Mouse (Mus musculus) CH12.LX (cell line): ENCODE results near the gene Mtf2. TPM values are rescaled to one million over a fixed set of nuclear protein-coding genes. Genes with fewer than 3 reads are reported as not detected.
"Not testable (repeated sequence)": the region's sequence is repeated elsewhere in the genome, so short reads cannot be mapped to it uniquely, and the experiment has no call there.

ENCODE experiments used
- DNase-seq: peaks from one replicate; pipeline ENCODE4 v3.0.0-alpha.2; 2013; ENCODE audit errors: extremely low read depth
- H3K27ac ChIP-seq: 2 replicates; pipeline ENCODE4 v1.5.1; 2012; ENCODE audit warnings: low read depth, mild to moderate bottlenecking, control low read depth, moderate library complexity; ENCODE audit not compliant: insufficient read depth
- H3K27me3 ChIP-seq: replicated peaks from 2 replicates; pipeline ENCODE3; 2012; ENCODE audit warnings: inconsistent platforms
- H3K36me3 ChIP-seq, 2 experiments: replicated peaks in 1 of 2; 2 replicates each; pipeline versions ENCODE3 to v1.6.1; 2012; ENCODE audit warnings: inconsistent platforms in 1 of 2, low read length in 1 of 2, mild to moderate bottlenecking in 1 of 2, mixed read lengths in 1 of 2, moderate library complexity in 1 of 2; ENCODE audit not compliant: control insufficient read depth in 1 of 2, insufficient read depth in 1 of 2
- H3K4me1 ChIP-seq, 2 experiments: 2 replicates each; pipeline ENCODE4 v1.6.1; 2012; ENCODE audit warnings: inconsistent platforms in 1 of 2, moderate library complexity in 1 of 2; ENCODE audit not compliant: insufficient read depth in 2 of 2, control insufficient read depth in 1 of 2
- H3K4me2 ChIP-seq: 2 replicates; pipeline ENCODE4 v1.6.1; 2012; ENCODE audit warnings: low read depth, mild to moderate bottlenecking, control low read depth; ENCODE audit not compliant: poor library complexity, insufficient read depth, severe bottlenecking
- H3K4me3 ChIP-seq, 3 experiments: fragments of 150-350 bp in 1 of 3; sonication (generic) in 1 of 3; replicated peaks in 1 of 3; 2 replicates each; pipeline versions ENCODE3 to v1.5.1; 2011 to 2012; ENCODE audit warnings: low read depth in 2 of 3, low read length in 2 of 3, mild to moderate bottlenecking in 2 of 3, moderate library complexity in 2 of 3, control low read depth in 1 of 3, improper control_type of control experiment in 1 of 3, inconsistent platforms in 1 of 3, mixed read lengths in 1 of 3; ENCODE audit not compliant: poor library complexity in 1 of 3
- H3K79me2 ChIP-seq: replicated peaks from 2 replicates; pipeline ENCODE4 v1.6.1; 2012; ENCODE audit warnings: mild to moderate bottlenecking, moderate library complexity; ENCODE audit not compliant: control insufficient read depth, poor library complexity, insufficient read depth, severe bottlenecking; ENCODE audit errors: extremely low read depth
- H3K9ac ChIP-seq: 2 replicates; pipeline ENCODE4 v1.6.1; 2012; ENCODE audit warnings: low read depth, mild to moderate bottlenecking, control low read depth, moderate library complexity; ENCODE audit not compliant: insufficient read depth
- H3K9me3 ChIP-seq: replicated peaks from 2 replicates; pipeline ENCODE3; 2012; ENCODE audit warnings: low read length, inconsistent platforms, mixed read lengths
- BHLHE40 ChIP-seq: IDR thresholded peaks from 2 replicates; pipeline ENCODE4 v1.6.1; 2011; ENCODE audit warnings: mild to moderate bottlenecking, low read depth, low read length, improper control_type of control experiment
- CTCF ChIP-seq, 2 experiments: IDR thresholded peaks in 1 of 2; conservative IDR thresholded peaks in 1 of 2; 2 replicates each; pipeline ENCODE4 v1.5.1; 2011 to 2012; ENCODE audit warnings: low read depth in 2 of 2, low read length in 2 of 2, improper control_type of control experiment in 1 of 2, inconsistent platforms in 1 of 2, mild to moderate bottlenecking in 1 of 2, moderate library complexity in 1 of 2
- EP300 ChIP-seq: IDR thresholded peaks from 2 replicates; pipeline ENCODE4 v1.6.1; 2011; ENCODE audit warnings: low read length, improper control_type of control experiment
- HCFC1 ChIP-seq: IDR thresholded peaks from 2 replicates; pipeline ENCODE4 v1.6.1; 2012; ENCODE audit warnings: low read depth, mild to moderate bottlenecking, inconsistent platforms, low read length, improper control_type of control experiment
- MAFK ChIP-seq: IDR thresholded peaks from 2 replicates; pipeline ENCODE4 v1.6.1; 2011; ENCODE audit warnings: low read length, improper control_type of control experiment; ENCODE audit not compliant: insufficient replicate concordance
- NELFE ChIP-seq: IDR thresholded peaks from 2 replicates; pipeline ENCODE4 v1.6.1; 2011; ENCODE audit warnings: low read depth, low read length, improper control_type of control experiment
- NRF1 ChIP-seq: IDR thresholded peaks from 2 replicates; pipeline ENCODE4 v1.6.1; 2014; ENCODE audit warnings: low read depth, mild to moderate bottlenecking, inconsistent platforms, low read length, improper control_type of control experiment, moderate library complexity
- POLR2AphosphoS2 ChIP-seq: IDR thresholded peaks from 2 replicates; pipeline ENCODE4 v1.6.1; 2011; ENCODE audit warnings: low read depth, low read length, improper control_type of control experiment
- RAD21 ChIP-seq: IDR thresholded peaks from 2 replicates; pipeline ENCODE4 v1.6.1; 2011; ENCODE audit warnings: low read depth, mild to moderate bottlenecking, low read length, improper control_type of control experiment, moderate library complexity
- SMC3 ChIP-seq: IDR thresholded peaks from 2 replicates; pipeline ENCODE4 v1.6.1; 2011; ENCODE audit warnings: low read depth, low read length, improper control_type of control experiment
- dilution Hi-C: fragments of 300-500 bp; cut with MboI; formaldehyde crosslinking; loops from 2 replicates; pipeline ENCODE4 v1.14.3; 2020; ENCODE audit warnings: low sequenced_read_pairs; ENCODE audit not compliant: extremely low pct_unique_long_range_greater_than_20kb, extremely low pct_ligation_motif_present
- in situ Hi-C: fragments of 300-500 bp; cut with MboI; formaldehyde crosslinking; loops from 3 replicates; pipeline ENCODE4 v1.14.3; 2019; ENCODE audit warnings: low sequenced_read_pairs, low pct_ligation_motif_present, low pct_unique_long_range_greater_than_20kb, mixed read lengths
- polyA plus RNA-seq: library from polyadenylated mRNA; unstranded; fragments of >175 nt; gene quantifications from 2 replicates; pipeline ENCODE4 v1.2.1, GENCODE M21; 2012; ENCODE audit warnings: low read depth; ENCODE audit not compliant: insufficient read length
- total RNA-seq, 2 experiments: library from RNA; depleted of rRNA; stranded (reverse); fragments of 300-350 nt in 1 of 2; fragments of >200 nt in 1 of 2; gene quantifications; 2 replicates each; pipeline ENCODE4 v1.2.3; 2012 to 2014

Mtf2 gene
- total and polyA plus RNA-seq, 3 experiments: 58.7 to 76.2 (median 71.0) TPM

GRCm38 (mm10) chr5:108079603-108080002, 14.1 kb downstream of the Mtf2 start:
- no peak overlapping the region for H3K27ac ChIP-seq
- no peak overlapping the region for H3K9ac ChIP-seq
- DNase-seq: no peak
- TF ChIP-seq BHLHE40: no peak
- TF ChIP-seq MAFK: peak; percentile 76; the same call in 1 of the 2 replicates
- TF ChIP-seq POLR2AphosphoS2: no peak
- H3K36me3 ChIP-seq: peaks cover 18 to 61% of the 10 kb centered on the region in 2 experiments
- H3K27me3 ChIP-seq: no peaks in the 10 kb centered on the region
- peaks cover 0 to 42% of the 10 kb centered on the region in 2 experiments; a peak in 2 of 4 replicates for H3K4me1 ChIP-seq
- H3K9me3 ChIP-seq: peaks cover 4% of the 10 kb centered on the region
- H3K4me3 ChIP-seq: no peak overlapping the region
- dilution Hi-C loops: no loop called here
- H3K4me2 ChIP-seq: no peak overlapping the region; the same call in 1 of the 2 replicates
- in situ Hi-C loops: no loop called here
- peaks cover 39% of the 10 kb centered on the region for H3K79me2 ChIP-seq

DNA sequence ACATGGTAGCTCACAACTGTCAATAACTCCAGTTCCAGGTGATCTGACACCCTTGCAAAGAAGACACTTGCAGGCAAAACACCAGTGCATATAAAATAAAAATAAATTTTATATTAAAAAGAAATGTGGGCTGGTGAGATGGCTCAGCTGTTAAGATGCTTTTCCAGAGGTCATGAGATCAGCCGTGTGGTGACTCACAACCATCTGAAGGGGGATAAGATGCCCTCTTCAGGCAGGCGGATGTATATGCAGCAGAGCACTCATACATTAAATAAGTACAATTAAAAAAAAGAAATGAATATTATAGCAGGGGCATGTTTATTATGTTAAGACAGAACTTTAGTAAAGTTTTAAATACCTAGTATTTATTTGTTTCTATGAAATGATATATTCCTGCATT, 16.9 kb downstream of the Mtf2 start:
- H3K27ac ChIP-seq: no peak overlapping the region
- TF ChIP-seq EP300 (no peak), SMC3 (peak; percentile 35), CTCF (conservative IDR thresholded peaks at IDR 0.05 in 1 of 2, IDR thresholded peaks at IDR 0.05 in 1 of 2; ENCODE audit: low read depth in 2 of 2, low read length in 2 of 2) (peak; percentile 21 to 59; a peak in 3 of 4 replicates), RAD21 (no peak; the same call in none of the 2 replicates), HCFC1 (no peak), NELFE (no peak), NRF1 (no peak)
- H3K4me2 ChIP-seq: no peak overlapping the region
- dilution Hi-C loops: no loop called here
- H3K4me1 ChIP-seq: peaks cover 0 to 29% of the 10 kb centered on the region in 2 experiments; a peak in 2 of 4 replicates
- H3K9ac ChIP-seq: no peak overlapping the region
- in situ Hi-C loops: no loop called here
- peaks cover 19 to 61% of the 10 kb centered on the region in 2 experiments for H3K36me3 ChIP-seq
- no peak overlapping the region for H3K4me3 ChIP-seq
- H3K79me2 ChIP-seq: peaks cover 23% of the 10 kb centered on the region
- no peaks in the 10 kb centered on the region for H3K27me3 ChIP-seq
- DNase-seq: peak; percentile 41
- no peaks in the 10 kb centered on the region for H3K9me3 ChIP-seq

- H3K4me1 ChIP-seq: peaks cover 0 to 6% of the 10 kb centered on the region in 2 experiments; a peak in 1 of 4 replicates
- H3K4me2 ChIP-seq: no peak overlapping the region
- H3K9ac ChIP-seq: no peak overlapping the region
- peaks cover 22 to 69% of the 10 kb centered on the region in 2 experiments for H3K36me3 ChIP-seq
- in situ Hi-C loops (no loop called here), dilution Hi-C loops (no loop called here)
- TF ChIP-seq CTCF (conservative IDR thresholded peaks at IDR 0.05 in 1 of 2, IDR thresholded peaks at IDR 0.05 in 1 of 2; ENCODE audit: low read depth in 2 of 2, low read length in 2 of 2) (peak in 1 of 2 experiments; percentile 58; a peak in 2 of 4 replicates), RAD21 (no peak)
- no peak overlapping the region for H3K4me3 ChIP-seq
- H3K27ac ChIP-seq: no peak overlapping the region
- H3K27me3 ChIP-seq: no peaks in the 10 kb centered on the region
- DNase-seq: no peak
- H3K9me3 ChIP-seq: no peaks in the 10 kb centered on the region
- peaks cover 8% of the 10 kb centered on the region; the same call in 1 of the 2 replicates for H3K79me2 ChIP-seq
These were observed 20.0 kb downstream of the Mtf2 start for GRCm38 (mm10) chr5:108085440-108085839.

GRCm38 (mm10) chr5:108092731-108093130, 27.3 kb downstream of the Mtf2 start:
- H3K4me1 ChIP-seq, H3K4me3 ChIP-seq, H3K27me3 ChIP-seq, H3K4me2 ChIP-seq, DNase-seq, H3K9me3 ChIP-seq, dilution Hi-C loops, H3K9ac ChIP-seq, in situ Hi-C loops, H3K27ac ChIP-seq, H3K79me2 ChIP-seq: not testable (repeated sequence)
- peaks cover 38 to 74% of the 10 kb centered on the region in 2 experiments for H3K36me3 ChIP-seq
